Mouse (Mus musculus) kidney, postnatal 14 days (tissue): ENCODE measurements at regions not wholly inside any gene's neighbourhood (a gene's known extent, or its start where the extent isn't known, plus 50 kb on each side); places are given as distances from the start of the nearest gene placed in this dataset.

Experiments used
- DNase-seq: peaks from one replicate; pipeline ENCODE4 v3.0.0; 2022; ENCODE audit warnings: mixed read lengths

DNA sequence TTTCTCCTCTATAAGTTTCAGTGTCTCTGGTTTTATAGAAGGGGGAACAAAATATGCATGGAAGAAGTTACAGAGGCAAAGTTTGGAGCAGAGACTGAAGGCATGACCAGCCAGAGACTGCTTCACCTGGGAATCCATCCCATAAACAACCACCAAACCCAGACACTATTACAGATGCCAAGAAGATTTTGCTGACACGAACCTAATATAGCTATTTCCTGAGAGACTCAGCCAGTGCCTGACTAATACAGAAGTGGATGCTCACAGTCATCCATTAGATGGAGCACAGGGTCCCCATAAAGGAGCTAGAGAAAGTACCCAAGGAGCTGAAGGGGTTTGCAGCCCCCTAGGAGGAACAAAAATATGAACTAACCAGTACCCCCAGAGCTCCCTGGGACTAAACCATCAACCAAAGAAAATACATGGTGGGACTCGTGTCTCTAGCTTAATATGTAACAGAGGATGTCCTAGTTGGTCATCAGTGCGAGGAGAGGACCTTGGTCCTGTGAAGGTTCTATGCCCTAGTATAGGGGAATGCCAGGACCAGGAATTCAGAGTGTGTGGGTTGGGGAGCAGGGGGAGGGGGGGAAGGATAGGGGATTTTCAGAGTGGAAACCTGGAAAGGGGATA, 621.2 kb upstream of the Msl3l2 start:
- DNase-seq: peak; percentile 6

DNA sequence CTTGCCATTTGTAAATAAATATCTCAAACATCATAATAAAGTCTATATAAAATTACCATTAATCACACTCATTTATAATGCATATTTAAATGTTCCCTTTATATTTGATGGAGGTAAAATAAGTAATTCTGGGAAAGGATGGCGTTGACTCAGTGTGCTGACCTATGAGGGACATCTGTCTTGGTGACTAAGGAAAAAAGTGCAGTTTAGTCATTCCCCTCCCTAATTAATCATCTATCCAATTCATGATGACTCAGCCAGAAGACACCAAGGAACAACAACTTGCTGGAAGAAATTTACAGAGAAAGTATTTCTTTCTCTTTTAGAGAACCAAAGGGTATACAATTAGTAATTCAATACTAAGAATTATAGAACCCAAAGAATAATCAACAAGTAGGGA, 584.0 kb upstream of the Msl3l2 start:
- no peak for DNase-seq

DNA sequence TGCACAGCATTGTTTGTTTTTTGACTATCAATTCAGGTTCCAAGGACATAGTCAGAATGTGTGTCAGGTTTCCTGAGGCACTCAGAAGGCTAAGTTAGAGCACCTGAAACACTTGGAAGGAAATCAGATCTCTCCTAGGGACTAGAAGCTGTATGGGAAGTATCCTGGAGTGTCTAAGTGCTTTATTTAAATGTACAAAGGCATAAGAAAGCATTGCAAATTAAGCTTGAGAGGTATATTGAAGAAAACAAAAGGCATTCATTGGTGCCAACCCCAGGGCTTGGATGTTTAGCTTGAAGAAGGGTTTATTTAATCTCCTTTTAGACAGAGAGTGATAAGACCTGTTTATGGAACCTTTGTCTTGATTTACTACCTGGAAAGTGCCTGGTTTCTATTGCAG, 569.3 kb upstream of the Msl3l2 start:
- DNase-seq: no peak

DNA sequence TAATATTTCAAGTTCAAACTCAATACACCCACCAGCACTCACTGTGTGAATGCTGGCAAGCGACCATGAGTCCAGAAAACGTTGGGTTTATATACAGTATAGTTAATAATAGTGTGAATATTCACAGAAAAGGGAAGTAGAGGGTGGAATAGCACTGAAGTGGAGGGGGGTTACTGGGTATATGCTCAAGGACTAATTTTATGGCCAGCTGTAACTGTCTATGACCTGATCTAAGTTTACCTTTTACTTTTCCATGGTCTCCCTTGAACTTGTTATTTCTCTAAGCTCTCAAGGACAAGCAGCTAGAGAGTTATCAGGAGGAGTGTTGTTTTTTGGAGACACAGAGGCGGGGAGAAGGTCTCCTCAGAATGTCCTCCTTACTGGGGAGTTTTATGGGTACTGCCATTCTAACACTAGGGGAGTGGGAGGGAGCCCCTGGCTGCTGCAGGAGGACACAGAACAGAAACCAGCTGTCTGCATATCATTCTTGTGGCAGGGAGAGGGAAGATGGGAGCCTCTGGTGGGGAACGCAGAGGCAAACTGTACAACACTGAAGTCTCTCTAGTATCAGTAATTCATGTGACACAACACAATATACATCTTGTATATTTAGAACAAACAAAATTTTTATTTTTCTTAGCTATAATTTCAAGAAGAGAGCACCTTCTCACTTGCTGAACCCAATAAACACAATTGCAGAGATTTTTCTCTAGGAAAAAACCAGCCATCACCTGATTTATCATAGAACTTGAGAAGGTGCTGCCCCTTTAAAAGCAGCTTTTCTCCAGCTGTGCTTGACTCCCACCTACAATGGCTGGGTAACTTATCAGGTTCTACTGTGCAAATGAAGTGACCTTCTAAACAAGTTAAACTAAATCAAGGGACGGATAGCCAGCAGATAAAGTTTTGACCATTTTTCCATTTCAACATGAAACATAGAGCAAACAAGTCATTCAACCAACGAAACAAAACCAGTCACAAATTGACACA, 560.0 kb upstream of the Msl3l2 start:
- no peak for DNase-seq

DNA sequence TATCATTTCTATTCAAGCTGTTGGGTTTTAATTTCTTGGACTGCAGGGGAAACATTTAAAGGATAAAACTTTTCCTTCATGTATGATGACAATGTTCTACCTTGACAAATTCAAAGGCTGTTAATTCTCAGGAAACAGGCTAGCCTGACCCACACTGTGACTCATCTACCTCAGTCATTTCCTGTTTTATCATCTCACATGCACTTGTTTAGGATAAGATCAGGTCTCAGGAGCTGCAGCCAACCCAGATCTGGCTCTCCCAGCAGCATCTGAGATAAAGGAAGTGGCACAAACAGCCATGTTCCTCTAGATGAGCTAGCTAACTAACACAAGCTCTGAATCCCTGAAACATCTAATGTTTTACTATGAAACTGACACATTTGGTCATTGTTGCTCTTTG, 541.8 kb upstream of the Msl3l2 start:
- no peak for DNase-seq

DNA sequence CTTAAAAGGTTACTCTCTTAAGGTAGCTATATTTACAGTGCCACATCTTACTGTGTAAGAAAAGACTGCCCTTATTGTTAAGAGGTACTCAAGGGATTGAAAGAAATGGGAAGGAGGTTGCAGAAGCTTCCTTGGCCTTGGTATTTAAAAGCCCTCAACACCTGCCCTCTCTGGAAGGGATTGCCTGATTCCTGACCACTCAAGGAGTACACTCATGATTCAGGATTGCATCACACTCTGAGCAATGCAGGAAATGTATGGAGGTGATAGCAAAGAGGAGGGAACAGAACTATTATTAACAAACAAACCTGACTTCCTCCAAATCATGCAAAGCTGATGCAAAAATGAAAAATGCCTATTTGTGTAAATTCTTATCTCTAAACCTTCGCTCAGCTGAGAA, 534.0 kb upstream of the Msl3l2 start:
- no peak for DNase-seq

DNA sequence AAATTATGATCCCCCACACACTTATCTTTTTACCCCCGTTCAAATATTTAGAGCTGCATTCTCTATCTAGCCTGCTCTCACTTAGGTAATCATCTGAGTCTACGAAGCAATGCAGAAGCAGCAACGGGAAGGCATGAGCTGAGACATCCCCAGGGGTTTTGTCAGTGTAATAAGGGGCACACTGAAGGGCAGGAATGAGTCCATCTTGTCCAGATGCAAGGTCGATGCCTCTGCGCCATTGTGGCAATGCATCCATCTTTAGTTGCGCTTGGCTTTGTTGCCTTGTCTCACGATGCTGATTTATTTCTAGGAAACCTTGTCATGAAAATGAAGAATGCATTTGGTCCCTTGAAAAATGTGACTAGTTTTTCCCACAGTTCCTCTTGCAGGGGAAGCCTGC, 515.7 kb upstream of the Msl3l2 start:
- DNase-seq: no peak

DNA sequence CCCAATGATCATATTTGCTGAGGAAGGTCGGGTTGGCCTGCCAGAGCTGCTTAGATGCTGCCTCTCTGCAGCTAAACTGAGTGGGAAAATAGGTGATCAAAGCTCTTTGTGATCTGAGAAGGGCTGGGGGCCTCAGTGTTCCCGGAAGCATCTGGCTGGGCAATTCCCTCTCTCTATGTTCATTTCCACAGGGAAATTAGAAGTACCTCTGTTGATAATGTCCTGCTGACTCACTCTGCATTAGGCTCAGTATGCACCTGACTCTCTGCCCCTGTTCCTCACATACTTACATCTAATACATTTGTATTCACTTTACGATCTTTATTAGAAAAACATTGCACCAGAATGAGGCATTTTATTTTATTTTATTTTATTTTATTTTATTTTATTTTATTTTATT, 514.8 kb upstream of the Msl3l2 start:
- DNase-seq: no peak

DNA sequence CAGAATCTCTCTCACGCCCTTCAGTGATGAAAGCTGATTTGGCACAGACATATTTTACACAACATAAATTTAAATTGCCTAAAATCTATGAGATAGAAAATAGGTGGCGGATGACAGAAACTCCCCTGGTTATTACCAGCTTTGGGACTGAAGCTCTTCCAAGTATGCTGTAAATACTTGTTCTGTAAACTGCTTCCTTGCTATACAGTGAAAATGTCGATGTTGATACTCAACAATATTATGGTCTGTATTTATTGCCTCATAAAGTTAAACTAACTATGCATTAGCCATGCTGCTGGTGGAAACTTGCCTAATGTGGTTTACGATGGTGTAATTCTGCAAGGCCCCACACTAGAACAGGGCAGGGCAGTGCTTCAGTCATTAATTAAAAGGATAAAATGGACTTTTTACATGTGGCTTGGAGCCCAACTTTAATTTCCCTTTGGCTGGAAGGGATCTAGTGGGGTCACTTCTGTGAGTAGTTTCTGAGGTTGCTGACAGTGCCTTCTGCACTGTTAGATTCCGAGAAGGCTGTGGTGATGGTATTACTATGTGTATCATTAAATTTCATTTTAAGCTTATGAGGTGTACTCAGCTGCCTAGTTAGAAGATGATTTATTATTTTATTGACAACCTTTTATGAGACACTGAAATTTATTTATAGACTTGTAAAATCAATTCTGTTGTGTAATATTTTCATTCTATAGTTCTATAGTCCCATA, 482.0 kb upstream of the Msl3l2 start:
- DNase-seq: no peak

DNA sequence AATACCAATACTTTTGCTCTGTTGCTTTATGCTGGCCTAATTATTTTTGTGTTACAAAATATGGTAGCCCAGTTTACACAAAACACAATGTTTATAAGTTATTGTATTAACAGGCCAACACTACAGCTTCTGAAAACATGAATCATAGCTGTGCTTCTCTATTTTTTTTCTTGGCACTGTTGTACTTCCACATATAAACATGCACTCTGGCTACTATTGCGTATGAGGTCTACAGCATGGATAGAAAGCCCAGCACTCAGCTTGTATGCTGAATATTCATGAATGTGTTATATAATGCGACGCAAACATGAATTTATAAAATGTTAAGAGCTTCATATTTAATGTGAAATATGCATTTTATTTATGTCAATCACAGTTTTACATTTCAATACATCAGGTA, 465.4 kb upstream of the Msl3l2 start:
- DNase-seq: no peak
